Mouse (Mus musculus): Measurements from ENCODE around the gene Satb1. TPM values are rescaled to one million over a fixed set of nuclear protein-coding genes. Genes with fewer than 3 reads are reported as not detected.

Gene Satb1
- polyA plus RNA-seq, 1 experiment = 4.6 TPM

GRCm38 (mm10) chr17:51775070-51775881 lies 57.8 kb downstream of the Satb1 start:
- Histone ChIP-seq H3K4me1 (ENCODE audit: control insufficient read depth, insufficient read depth, insufficient read length, low read length) (no peaks in the 10 kb centered on the region), H3K4me3 (ENCODE audit: insufficient read depth, low read depth, low read length) (no peak overlapping the region), H3K27ac (replicated peaks; ENCODE audit: low read depth, low read length) (no peak overlapping the region)

- H3K4me1 ChIP-seq (ENCODE audit: control insufficient read depth, insufficient read depth, insufficient read length, low read length) = no peaks in the 10 kb centered on the region
- no peak overlapping the region for H3K4me3 ChIP-seq (ENCODE audit: insufficient read depth, low read depth, low read length)
- no peak overlapping the region for H3K27ac ChIP-seq (replicated peaks; ENCODE audit: low read depth, low read length)
Measured at GRCm38 (mm10) chr17:51763600-51763999, 69.5 kb downstream of the Satb1 start.

DNA sequence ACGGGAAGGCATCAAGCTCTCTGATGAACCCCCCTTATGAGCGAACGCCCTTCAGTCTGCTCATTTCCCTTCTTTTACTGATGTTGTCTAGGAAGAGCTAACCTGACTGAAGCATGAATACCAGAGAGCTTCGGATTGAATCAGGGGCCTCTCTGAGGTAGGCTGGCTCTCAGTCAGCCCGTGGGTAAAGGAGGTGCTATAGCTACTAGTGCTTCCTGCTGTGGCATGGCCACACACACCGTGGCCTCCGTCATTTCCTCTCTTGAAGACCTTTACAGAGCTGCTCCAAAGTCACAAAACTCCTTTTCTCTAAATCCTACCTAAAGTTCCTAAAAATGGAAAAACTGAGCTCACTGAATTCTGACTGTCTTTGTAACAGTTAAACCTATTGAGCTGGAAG lies 70.6 kb downstream of the Satb1 start:
- H3K4me1 ChIP-seq (ENCODE audit: control insufficient read depth, insufficient read depth, insufficient read length, low read length) = no peaks in the 10 kb centered on the region
- no peak overlapping the region for H3K4me3 ChIP-seq (ENCODE audit: insufficient read depth, low read depth, low read length)

DNA sequence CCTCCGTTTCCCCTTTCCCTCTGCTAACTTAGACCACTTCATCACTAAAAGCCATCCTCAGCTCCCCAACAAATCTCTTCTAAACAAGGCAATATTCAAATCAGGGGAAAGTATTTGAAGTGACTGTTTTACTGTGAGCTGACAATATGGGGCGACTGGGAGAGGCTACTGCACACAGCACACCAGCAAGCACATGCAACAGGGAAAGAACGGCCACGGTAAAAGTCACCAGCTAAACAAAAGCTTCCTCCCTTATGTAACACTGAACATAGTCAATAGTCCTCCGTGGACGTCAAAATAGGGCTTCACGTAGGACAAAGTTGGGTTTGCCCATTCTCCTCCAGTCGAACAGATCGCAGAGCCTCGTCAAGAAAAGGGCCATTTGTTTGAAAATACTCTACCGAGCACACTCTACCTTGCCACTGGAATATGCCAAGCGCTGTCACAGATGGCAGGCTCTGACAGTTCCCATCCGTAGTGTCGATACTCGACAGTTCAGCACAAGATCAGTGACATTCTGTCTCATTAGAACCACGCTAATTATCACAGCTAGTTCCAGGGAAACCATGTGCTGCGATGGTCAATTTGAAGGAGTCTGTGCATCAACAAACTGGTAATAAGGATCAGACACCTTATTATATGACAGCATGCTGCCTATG lies 72.0 kb downstream of the Satb1 start:
- Histone ChIP-seq H3K4me1 (ENCODE audit: control insufficient read depth, insufficient read depth, insufficient read length, low read length) (no peaks in the 10 kb centered on the region), H3K4me3 (ENCODE audit: insufficient read depth, low read depth, low read length) (no peak overlapping the region), H3K27ac (replicated peaks; ENCODE audit: low read depth, low read length) (no peak overlapping the region)

More for the DNA sequence above, 70.6 kb downstream of the Satb1 start:
- H3K27ac ChIP-seq (replicated peaks; ENCODE audit: low read depth, low read length) = no peak overlapping the region

DNA sequence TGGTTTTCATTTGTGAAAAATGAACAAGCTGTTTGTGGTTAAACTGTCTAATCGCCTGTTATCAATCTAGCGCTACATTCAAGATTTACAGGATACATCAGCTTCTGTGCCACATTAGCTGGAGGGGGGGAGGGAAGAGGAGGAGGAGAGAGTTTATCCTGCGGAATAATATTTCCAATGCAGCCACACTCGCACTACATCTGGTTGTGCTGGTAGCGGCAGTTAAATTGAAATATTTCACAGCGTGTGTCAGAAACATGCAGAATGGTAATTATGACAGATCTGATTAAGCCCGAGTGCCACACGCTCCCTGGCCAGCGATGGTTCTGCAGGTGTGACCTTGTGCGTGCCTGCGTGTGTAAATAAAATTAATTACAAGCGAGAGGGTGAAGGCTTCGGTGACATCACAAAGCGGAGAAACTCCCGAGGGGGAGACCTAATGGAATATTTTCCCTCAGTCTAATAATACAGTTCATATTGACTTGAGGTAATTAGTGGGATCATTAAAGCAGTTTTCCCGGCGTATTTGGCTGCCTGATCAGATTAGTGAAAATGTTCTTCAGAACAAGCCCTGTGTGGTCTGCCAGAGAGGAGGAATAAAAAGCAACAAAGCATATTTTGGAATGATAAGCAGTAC lies 72.7 kb downstream of the Satb1 start:
- Histone ChIP-seq H3K4me3 (ENCODE audit: insufficient read depth, low read depth, low read length) (no peak overlapping the region), H3K27ac (replicated peaks; ENCODE audit: low read depth, low read length) (no peak overlapping the region), H3K4me1 (ENCODE audit: control insufficient read depth, insufficient read depth, insufficient read length, low read length) (no peaks in the 10 kb centered on the region)

GRCm38 (mm10) chr17:51759509-51759908 lies 73.6 kb downstream of the Satb1 start:
- H3K4me1 ChIP-seq (ENCODE audit: control insufficient read depth, insufficient read depth, insufficient read length, low read length) = no peaks in the 10 kb centered on the region
- no peak overlapping the region for H3K27ac ChIP-seq (replicated peaks; ENCODE audit: low read depth, low read length)
- H3K4me3 ChIP-seq (ENCODE audit: insufficient read depth, low read depth, low read length) = no peak overlapping the region

GRCm38 (mm10) chr17:51752142-51752541 lies 80.9 kb downstream of the Satb1 start:
- Histone ChIP-seq H3K27ac (replicated peaks; ENCODE audit: low read depth, low read length) (no peak overlapping the region), H3K4me1 (ENCODE audit: control insufficient read depth, insufficient read depth, insufficient read length, low read length) (no peaks in the 10 kb centered on the region), H3K4me3 (ENCODE audit: insufficient read depth, low read depth, low read length) (no peak overlapping the region)

- Histone ChIP-seq H3K4me1 (ENCODE audit: control insufficient read depth, insufficient read depth, insufficient read length, low read length) (no peaks in the 10 kb centered on the region), H3K4me3 (ENCODE audit: insufficient read depth, low read depth, low read length) (no peak overlapping the region), H3K27ac (replicated peaks; ENCODE audit: low read depth, low read length) (no peak overlapping the region)
Measured at GRCm38 (mm10) chr17:51747204-51747603, 85.9 kb downstream of the Satb1 start.

- H3K27ac ChIP-seq (replicated peaks; ENCODE audit: low read depth, low read length) = no peak overlapping the region
- no peaks in the 10 kb centered on the region for H3K4me1 ChIP-seq (ENCODE audit: control insufficient read depth, insufficient read depth, insufficient read length, low read length)
- no peak overlapping the region for H3K4me3 ChIP-seq (ENCODE audit: insufficient read depth, low read depth, low read length)
Measured at GRCm38 (mm10) chr17:51742502-51742901, 90.6 kb downstream of the Satb1 start.

- H3K4me3 ChIP-seq (ENCODE audit: insufficient read depth, low read depth, low read length) = no peak overlapping the region
- no peak overlapping the region for H3K27ac ChIP-seq (replicated peaks; ENCODE audit: low read depth, low read length)
- H3K4me1 ChIP-seq (ENCODE audit: control insufficient read depth, insufficient read depth, insufficient read length, low read length) = no peaks in the 10 kb centered on the region
Measured at GRCm38 (mm10) chr17:51741126-51741525, 92.0 kb downstream of the Satb1 start.

- no peak overlapping the region for H3K4me3 ChIP-seq (ENCODE audit: insufficient read depth, low read depth, low read length)
- no peaks in the 10 kb centered on the region for H3K4me1 ChIP-seq (ENCODE audit: control insufficient read depth, insufficient read depth, insufficient read length, low read length)
- H3K27ac ChIP-seq (replicated peaks; ENCODE audit: low read depth, low read length) = no peak overlapping the region
Measured at GRCm38 (mm10) chr17:51740246-51740645, 92.8 kb downstream of the Satb1 start.

GRCm38 (mm10) chr17:51724486-51724885 lies 108.6 kb downstream of the Satb1 start:
- no peaks in the 10 kb centered on the region for H3K4me1 ChIP-seq (ENCODE audit: control insufficient read depth, insufficient read depth, insufficient read length, low read length)
- H3K4me3 ChIP-seq (ENCODE audit: insufficient read depth, low read depth, low read length) = no peak overlapping the region
- H3K27ac ChIP-seq (replicated peaks; ENCODE audit: low read depth, low read length) = no peak overlapping the region

- H3K4me1 ChIP-seq (ENCODE audit: control insufficient read depth, insufficient read depth, insufficient read length, low read length) = no peaks in the 10 kb centered on the region
- H3K4me3 ChIP-seq (ENCODE audit: insufficient read depth, low read depth, low read length) = no peak overlapping the region
- H3K27ac ChIP-seq (replicated peaks; ENCODE audit: low read depth, low read length) = no peak overlapping the region
Measured at GRCm38 (mm10) chr17:51695711-51696110, 137.4 kb downstream of the Satb1 start.

DNA sequence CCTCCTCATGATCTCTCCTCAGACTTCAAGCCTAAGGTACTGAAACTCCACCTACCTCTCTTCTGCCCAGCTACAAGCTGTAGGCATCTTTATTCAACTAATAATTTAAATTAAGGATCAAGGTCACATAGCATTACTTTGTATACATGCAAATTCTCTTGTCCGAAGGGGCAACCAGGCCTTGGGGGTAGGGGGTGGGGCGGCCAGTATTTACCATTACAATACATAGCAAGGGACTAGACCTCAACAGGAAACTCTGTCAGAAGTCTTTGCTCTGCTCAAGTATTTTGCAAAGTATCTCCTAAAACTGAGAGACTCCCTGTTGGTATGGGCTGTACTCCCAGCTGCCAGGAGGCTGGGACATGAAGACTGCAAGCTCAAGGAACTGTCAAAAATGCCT lies 137.8 kb downstream of the Satb1 start:
- H3K27ac ChIP-seq (replicated peaks; ENCODE audit: low read depth, low read length) = no peak overlapping the region
- H3K4me3 ChIP-seq (ENCODE audit: insufficient read depth, low read depth, low read length) = no peak overlapping the region
- H3K4me1 ChIP-seq (ENCODE audit: control insufficient read depth, insufficient read depth, insufficient read length, low read length) = no peaks in the 10 kb centered on the region

DNA sequence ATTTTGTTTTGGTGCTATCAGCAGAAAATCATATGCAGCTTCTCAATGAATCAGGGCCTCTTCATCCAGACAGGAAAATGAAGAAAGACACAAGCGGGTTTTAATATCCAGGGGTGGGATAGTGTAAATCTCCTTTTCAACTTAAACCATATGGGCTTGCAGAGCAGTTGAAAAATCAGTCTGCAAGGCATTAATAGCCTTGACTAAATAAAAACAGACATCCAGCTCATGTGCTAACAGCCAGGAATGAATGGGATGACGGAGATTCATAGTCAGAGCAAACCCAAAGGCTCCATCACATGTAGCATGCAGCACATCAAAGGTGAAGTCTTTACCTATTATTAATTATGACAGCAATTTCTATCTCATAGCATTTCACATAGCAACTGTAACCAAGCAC lies 142.6 kb downstream of the Satb1 start:
- Histone ChIP-seq H3K27ac (replicated peaks; ENCODE audit: low read depth, low read length) (no peak overlapping the region), H3K4me3 (ENCODE audit: insufficient read depth, low read depth, low read length) (no peak overlapping the region), H3K4me1 (ENCODE audit: control insufficient read depth, insufficient read depth, insufficient read length, low read length) (no peaks in the 10 kb centered on the region)
